Mouse (Mus musculus) urinary bladder, adult 2 months (tissue): ENCODE results near the gene Usp39. TPM values are rescaled to one million over a fixed set of nuclear protein-coding genes. Genes with fewer than 3 reads are reported as not detected.
A peak's percentile ranks its signal among the peaks of the same experiment; 100 is the strongest.

Experiments used
- DNase-seq: peaks from one replicate; pipeline ENCODE4 v3.0.0; 2022; ENCODE audit warnings: low spot score
- polyA plus RNA-seq: library from polyadenylated mRNA; depleted of rRNA; stranded (reverse); fragments of >200 nt; gene quantifications from 2 replicates; pipeline ENCODE4 v1.2.3, GENCODE M21; 2012; rRNA removed

Gene Usp39
- polyA plus RNA-seq, 1 experiment: 24.0 TPM

- DNase-seq: no peak
These were observed 42.5 kb downstream of the Usp39 start for GRCm38 (mm10) chr6:72302349-72302925.

GRCm38 (mm10) chr6:72297825-72298224, 47.2 kb downstream of the Usp39 start:
- DNase-seq: no peak

- no peak for DNase-seq
These were observed 51.9 kb downstream of the Usp39 start for GRCm38 (mm10) chr6:72292972-72293651.

- no peak for DNase-seq
These were observed 55.5 kb downstream of the Usp39 start for GRCm38 (mm10) chr6:72289484-72289883.

GRCm38 (mm10) chr6:72283914-72284313, 61.1 kb downstream of the Usp39 start:
- DNase-seq: peak; percentile 17

- no peak for DNase-seq
These were observed 64.5 kb downstream of the Usp39 start for GRCm38 (mm10) chr6:72280410-72280998.

- no peak for DNase-seq
These were observed 65.5 kb downstream of the Usp39 start for GRCm38 (mm10) chr6:72279505-72279904.

GRCm38 (mm10) chr6:72278835-72279234, 66.1 kb downstream of the Usp39 start:
- no peak for DNase-seq

- DNase-seq: no peak
These were observed 67.3 kb downstream of the Usp39 start for GRCm38 (mm10) chr6:72277508-72278166.

- DNase-seq: no peak
These were observed 68.0 kb downstream of the Usp39 start for GRCm38 (mm10) chr6:72276972-72277441.

GRCm38 (mm10) chr6:72276141-72276540, 68.8 kb downstream of the Usp39 start:
- DNase-seq: no peak

GRCm38 (mm10) chr6:72275527-72275926, 69.5 kb downstream of the Usp39 start:
- no peak for DNase-seq

GRCm38 (mm10) chr6:72273153-72273552, 71.8 kb downstream of the Usp39 start:
- peak; percentile 14 for DNase-seq

GRCm38 (mm10) chr6:72272161-72272696, 72.8 kb downstream of the Usp39 start:
- peak; percentile 24 for DNase-seq

- no peak for DNase-seq
These were observed 73.9 kb downstream of the Usp39 start for GRCm38 (mm10) chr6:72270952-72271519.

GRCm38 (mm10) chr6:72270258-72270657, 74.7 kb downstream of the Usp39 start:
- no peak for DNase-seq

Other genes starting within 250 kb of the Usp39 start
- gene St3gal5, start 247.6 kb downstream of the Usp39 start, polyA plus RNA-seq: 22.3 and 25.0 TPM in 2 replicates
- 20.2 and 24.1 TPM in 2 replicates for gene Atoh8, start 109.6 kb downstream of the Usp39 start, polyA plus RNA-seq
- gene Sftpb, start 40.6 kb downstream of the Usp39 start, polyA plus RNA-seq: not detected in 2 replicates
- 28.1 and 37.6 TPM in 2 replicates for gene 0610030E20Rik, start 2.1 kb upstream of the Usp39 start, polyA plus RNA-seq
- gene Tmem150a, start 10.3 kb upstream of the Usp39 start, polyA plus RNA-seq: 26.6 and 27.0 TPM in 2 replicates
- 88.8 and 100 TPM in 2 replicates for gene Rnf181, start 21.8 kb upstream of the Usp39 start, polyA plus RNA-seq
- 91.1 and 102 TPM in 2 replicates for gene Vamp5, start 35.3 kb upstream of the Usp39 start, polyA plus RNA-seq
- 258 and 282 TPM in 2 replicates for gene Vamp8, start 45.5 kb upstream of the Usp39 start, polyA plus RNA-seq
- gene Ggcx, start 69.1 kb upstream of the Usp39 start, polyA plus RNA-seq: 27.3 and 31.4 TPM in 2 replicates
- gene Mat2a, start 94.4 kb upstream of the Usp39 start, polyA plus RNA-seq: 176 and 243 TPM in 2 replicates
- 2.2 and 2.8 TPM in 2 replicates for gene Sh2d6, start 176.5 kb upstream of the Usp39 start, polyA plus RNA-seq
- 115 and 129 TPM in 2 replicates for gene Capg, start 199.2 kb upstream of the Usp39 start, polyA plus RNA-seq